Mouse (Mus musculus) ES-Bruce4 (cell line): ENCODE data around the gene Idnk.

Experiments used
- CTCF ChIP-seq: IDR thresholded peaks from one replicate; pipeline ENCODE4 v1.8.1; 2011; ENCODE audit warnings: low read depth, low read length
- EP300 ChIP-seq: IDR thresholded peaks from 2 replicates; pipeline ENCODE4 v1.6.1; 2011; ENCODE audit warnings: low read depth, low read length; ENCODE audit not compliant: insufficient read depth

DNA sequence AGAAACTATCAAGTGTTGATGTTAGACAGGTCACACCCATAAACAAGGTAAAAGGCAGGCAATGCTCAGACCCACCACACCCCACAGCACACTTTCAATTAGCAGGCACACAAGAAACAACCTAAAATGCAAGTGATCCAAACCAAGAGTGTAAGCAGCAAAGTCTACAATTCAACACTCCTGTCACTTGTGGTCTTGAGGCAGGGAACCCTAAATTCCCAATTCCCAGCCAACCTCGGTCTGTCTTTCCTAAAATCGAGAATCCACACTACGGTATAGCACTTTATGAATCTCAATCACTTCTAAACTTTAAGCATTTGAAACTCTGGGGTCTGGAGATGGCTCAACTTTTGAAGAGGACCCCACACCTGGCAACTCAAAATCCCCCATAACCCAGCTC is 33.2 kb upstream of the Idnk start:
- TF ChIP-seq CTCF, result no peak
- TF ChIP-seq EP300, result no peak
